Mouse (Mus musculus) forebrain, embryonic 11.5 days (tissue): ENCODE measurements around the gene Tcirg1. TPM values are rescaled to one million over a fixed set of nuclear protein-coding genes. Genes with fewer than 3 reads are reported as not detected.

Experiments
- ATAC-seq: fragments of 200-750 bp; cut with Nextera tagmentation; replicated peaks from 2 replicates; pipeline ENCODE4 v1.8.0; 2017; ENCODE audit warnings: moderate TSS enrichment; ENCODE audit not compliant: low FRiP score
- DNase-seq: peaks from one replicate; pipeline ENCODE4 v3.0.0-alpha.2; 2017; ENCODE audit warnings: low spot score
- H3K27ac ChIP-seq: fragments of 300-500 bp; sonication (generic); 2 replicates; pipeline ENCODE4 v1.5.1; 2014; ENCODE audit warnings: low read depth, low read length
- H3K27me3 ChIP-seq: fragments of 300-500 bp; sonication (generic); 2 replicates; pipeline ENCODE4 v1.6.1; 2014; ENCODE audit warnings: mild to moderate bottlenecking, low read length, mixed read lengths; ENCODE audit not compliant: control insufficient read depth, insufficient read depth
- H3K36me3 ChIP-seq: fragments of 300-500 bp; sonication (generic); 2 replicates; pipeline ENCODE4 v1.6.1; 2014; ENCODE audit warnings: mild to moderate bottlenecking, low read length, moderate library complexity, mixed read lengths; ENCODE audit not compliant: control insufficient read depth, insufficient read depth
- H3K4me1 ChIP-seq: fragments of 300-500 bp; sonication (generic); replicated peaks from 2 replicates; pipeline ENCODE4 v1.6.1; 2014; ENCODE audit warnings: low read length, mixed read lengths; ENCODE audit not compliant: control insufficient read depth, insufficient read depth
- H3K4me2 ChIP-seq: fragments of 300-500 bp; sonication (generic); 2 replicates; pipeline ENCODE4 v1.6.1; 2014; ENCODE audit warnings: low read depth, mild to moderate bottlenecking, low read length, moderate library complexity, mixed read lengths; ENCODE audit not compliant: severe bottlenecking
- H3K4me3 ChIP-seq: fragments of 300-500 bp; sonication (generic); 2 replicates; pipeline ENCODE4 v1.5.1; 2014; ENCODE audit warnings: low read depth, low read length
- H3K9ac ChIP-seq: fragments of 300-500 bp; sonication (generic); 2 replicates; pipeline ENCODE4 v1.6.1; 2014; ENCODE audit warnings: low read length
- H3K9me3 ChIP-seq: fragments of 300-500 bp; sonication (generic); 2 replicates; pipeline ENCODE4 v1.6.1; 2016; ENCODE audit warnings: low read length, mixed read lengths; ENCODE audit not compliant: control insufficient read depth
- WGBS: fragments of 180-500 bp; shearing (Covaris S2); extraction: QIAGEN DNeasy Blood & Tissue Kit; methylation state at CpG from one replicate; pipeline ENCODE4 v1.1.7; 2014; 5-methylcytosine and 5-hydroxymethylcytosine counted together
- polyA plus RNA-seq: library from polyadenylated mRNA; unstranded; fragments of >200 nt; fragmentation: Nextera tagmentation; extraction: Ambion mirVana; gene quantifications from 2 replicates; pipeline ENCODE4 v1.2.1, GENCODE M21; 2014

Tcirg1 gene
- polyA plus RNA-seq, 1 experiment from 2014 or later = 11.4 TPM

DNA sequence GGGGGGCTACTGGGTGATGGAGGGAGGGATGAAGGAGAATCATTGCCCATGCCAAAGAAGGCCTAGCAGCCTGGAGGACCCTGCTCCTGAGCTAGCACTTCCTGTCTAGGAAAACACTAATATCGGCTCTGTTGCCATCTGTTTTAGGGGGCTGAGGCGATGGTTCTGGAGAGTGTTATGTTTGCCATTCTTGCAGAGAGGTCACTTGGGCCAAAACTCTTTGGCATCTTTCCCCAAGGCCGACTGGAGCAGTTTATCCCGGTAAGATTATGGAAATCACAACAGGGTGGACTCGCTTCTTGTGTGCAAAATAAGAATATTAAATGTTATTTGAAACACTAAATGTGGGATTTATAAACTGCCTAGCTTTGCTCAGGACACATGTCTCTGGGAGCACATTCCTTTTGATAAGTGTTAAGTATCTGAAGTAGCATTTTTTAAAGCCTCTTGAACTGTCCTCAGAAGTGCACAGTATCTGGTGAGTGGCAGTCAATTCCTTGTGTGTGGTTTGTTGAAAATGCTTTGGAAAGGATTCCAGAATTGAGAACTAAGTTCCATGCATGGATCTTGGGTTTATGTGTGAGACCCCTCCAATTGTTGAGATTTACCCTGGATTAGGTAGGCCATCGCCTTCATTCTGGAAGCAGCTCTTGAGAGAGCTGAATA, 22.5 kb downstream of the Tcirg1 start:
- no peaks in the 10 kb centered on the region; the same call in 1 of the 2 replicates for H3K36me3 ChIP-seq
- ATAC-seq (no peak), DNase-seq (no peak)
- no peaks in the 10 kb centered on the region for H3K27me3 ChIP-seq
- no peak overlapping the region for H3K4me2 ChIP-seq
- no peak overlapping the region for H3K4me3 ChIP-seq
- 84% methylated on average over 6 of the region's 6 CpGs for WGBS
- no peak overlapping the region for H3K27ac ChIP-seq
- H3K9me3 ChIP-seq = no peaks in the 10 kb centered on the region
- H3K9ac ChIP-seq = no peak overlapping the region
- H3K4me1 ChIP-seq = no peaks in the 10 kb centered on the region

DNA sequence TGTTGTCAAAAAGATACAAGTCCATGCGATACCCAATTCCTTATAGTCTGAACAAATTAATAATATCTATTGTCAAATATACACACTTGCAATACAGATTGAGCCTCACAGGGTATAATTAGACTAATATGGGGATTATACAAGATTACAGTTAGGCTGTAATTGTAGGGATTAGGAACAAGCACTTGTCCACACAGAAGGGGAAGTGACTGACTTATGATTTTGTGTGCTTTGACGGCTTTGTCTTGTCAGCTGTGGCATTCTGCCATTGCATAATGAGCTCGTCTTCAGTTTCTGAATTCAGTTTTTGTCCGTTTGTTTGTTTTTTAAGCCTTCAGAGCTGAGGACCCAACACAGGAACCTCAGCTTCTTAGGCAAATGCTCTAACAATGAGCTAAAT, 24.7 kb downstream of the Tcirg1 start:
- no peak overlapping the region for H3K27ac ChIP-seq
- ATAC-seq (no peak), DNase-seq (no peak)
- 78% methylated on average over 4 of the region's 4 CpGs for WGBS
- H3K36me3 ChIP-seq = no peaks in the 10 kb centered on the region
- H3K27me3 ChIP-seq = no peaks in the 10 kb centered on the region
- no peaks in the 10 kb centered on the region for H3K9me3 ChIP-seq
- H3K9ac ChIP-seq = no peak overlapping the region
- H3K4me2 ChIP-seq = no peak overlapping the region
- no peak overlapping the region for H3K4me3 ChIP-seq
- H3K4me1 ChIP-seq = no peaks in the 10 kb centered on the region

DNA sequence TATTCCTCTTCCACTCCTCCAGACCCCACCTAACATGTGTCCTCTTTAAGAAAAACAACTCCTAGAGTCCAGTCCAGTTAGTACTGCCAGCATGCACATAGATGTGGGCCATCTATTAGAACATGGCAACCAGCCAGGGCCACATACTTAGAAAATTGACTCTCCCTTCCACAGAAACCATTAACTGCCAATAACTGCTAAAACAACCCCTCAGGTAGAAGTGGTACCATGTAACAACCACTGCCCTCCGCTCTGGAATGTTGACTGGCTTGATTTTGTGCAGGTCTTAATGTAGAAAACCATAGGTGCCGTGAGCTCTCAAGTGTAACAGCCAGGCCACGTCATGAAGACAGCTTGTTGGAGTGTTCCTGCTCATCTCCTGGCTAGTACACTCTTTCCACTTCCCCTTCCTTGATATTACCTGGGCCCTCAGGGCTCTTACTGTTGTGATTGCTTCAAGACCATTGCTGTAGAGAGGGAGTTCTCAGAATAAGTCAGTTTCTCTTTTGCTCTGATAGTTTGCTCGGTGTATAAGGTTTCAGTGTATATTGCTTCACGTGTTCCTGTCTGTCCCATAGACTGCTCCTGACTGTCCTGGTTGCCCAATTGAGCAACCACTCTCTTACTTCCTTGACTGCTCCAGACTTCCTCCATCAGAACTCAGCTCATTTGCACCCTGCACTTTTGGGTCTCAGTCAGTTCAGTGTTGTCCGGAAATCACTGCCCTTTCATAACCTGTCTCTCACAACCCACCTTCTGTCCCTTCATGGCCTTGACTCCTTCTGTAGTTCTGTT, 26.7 kb downstream of the Tcirg1 start:
- no peak overlapping the region for H3K4me3 ChIP-seq
- H3K36me3 ChIP-seq = no peaks in the 10 kb centered on the region
- no peaks in the 10 kb centered on the region for H3K27me3 ChIP-seq
- no peak overlapping the region for H3K9ac ChIP-seq
- no peaks in the 10 kb centered on the region for H3K4me1 ChIP-seq
- 93% methylated on average over 6 of the region's 6 CpGs for WGBS
- ATAC-seq (no peak), DNase-seq (no peak)
- no peaks in the 10 kb centered on the region for H3K9me3 ChIP-seq
- no peak overlapping the region for H3K4me2 ChIP-seq
- no peak overlapping the region for H3K27ac ChIP-seq

DNA sequence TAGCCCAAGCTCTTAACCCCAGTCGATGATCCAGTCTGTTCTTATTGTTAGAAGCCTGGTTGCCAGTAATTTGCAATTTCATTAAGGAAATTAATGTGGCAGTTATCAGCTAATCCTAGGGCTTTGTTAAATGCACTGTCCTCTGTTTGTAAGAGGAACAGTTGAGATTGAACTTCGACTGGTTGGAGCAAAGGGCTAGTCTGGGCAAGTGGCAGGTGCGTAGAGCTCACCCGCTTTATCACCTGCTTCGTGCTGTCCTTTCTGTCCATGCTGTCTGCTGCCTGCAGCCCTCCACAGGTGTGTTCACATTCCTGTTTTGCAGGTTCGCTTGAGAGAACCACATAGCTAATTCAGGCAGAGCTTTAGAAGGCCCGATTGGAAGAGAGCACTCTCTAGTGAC, 31.9 kb downstream of the Tcirg1 start:
- H3K4me1 ChIP-seq = no peaks in the 10 kb centered on the region
- no peaks in the 10 kb centered on the region for H3K36me3 ChIP-seq
- H3K9me3 ChIP-seq = no peaks in the 10 kb centered on the region
- H3K27me3 ChIP-seq = no peaks in the 10 kb centered on the region
- H3K4me2 ChIP-seq = no peak overlapping the region
- WGBS = 89% methylated on average over 7 of the region's 7 CpGs
- H3K9ac ChIP-seq = no peak overlapping the region
- ATAC-seq = no peak
- H3K4me3 ChIP-seq = no peak overlapping the region
- no peak overlapping the region for H3K27ac ChIP-seq
- DNase-seq = no peak

DNA sequence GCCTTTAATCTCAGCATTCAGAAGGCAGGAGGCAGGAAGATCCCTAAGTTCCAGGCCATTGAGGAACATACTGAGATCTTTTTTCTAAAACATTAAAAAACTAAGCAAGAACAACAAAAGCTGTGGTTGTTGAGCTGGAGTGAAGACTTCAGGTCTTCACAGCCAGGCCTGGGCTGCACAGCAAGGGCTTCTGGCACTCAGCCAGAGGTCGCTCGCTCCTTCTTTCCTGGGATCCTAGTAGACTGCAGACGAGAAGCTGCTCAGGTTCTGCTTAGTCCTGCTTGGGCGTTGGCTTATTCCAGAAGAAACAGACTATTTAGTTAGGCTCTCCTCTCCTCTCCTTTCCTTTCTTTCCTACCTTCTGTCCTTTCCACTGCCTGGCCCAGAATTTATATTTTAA, 34.6 kb downstream of the Tcirg1 start:
- Histone ChIP-seq H3K4me3 (no peak overlapping the region), H3K4me2 (no peak overlapping the region), H3K27me3 (no peaks in the 10 kb centered on the region), H3K36me3 (no peaks in the 10 kb centered on the region), H3K9me3 (no peaks in the 10 kb centered on the region), H3K9ac (no peak overlapping the region), H3K27ac (no peak overlapping the region), H3K4me1 (no peaks in the 10 kb centered on the region)
- 82% methylated on average over 4 of the region's 4 CpGs for WGBS
- ATAC-seq (no peak), DNase-seq (no peak)

DNA sequence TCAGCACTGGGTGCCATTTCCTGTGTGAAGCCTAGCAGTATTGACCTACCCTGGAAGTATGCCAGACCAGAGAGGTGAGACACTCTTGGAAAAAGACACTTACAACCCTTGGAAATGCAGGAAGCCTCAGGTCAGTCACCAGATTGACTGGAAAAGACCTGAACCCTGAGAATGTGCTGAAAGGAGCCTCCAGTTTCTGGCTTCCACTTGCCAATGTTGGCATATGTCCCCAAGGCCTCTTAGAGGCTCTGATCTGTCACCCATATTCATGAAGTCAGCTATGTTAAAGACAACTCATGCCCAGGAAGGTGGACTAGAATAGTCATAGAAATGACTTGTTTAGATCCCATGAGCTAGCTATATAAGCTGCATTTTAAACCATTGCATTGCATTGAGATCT, 35.5 kb downstream of the Tcirg1 start:
- no peak overlapping the region for H3K4me2 ChIP-seq
- no peak overlapping the region for H3K27ac ChIP-seq
- no peaks in the 10 kb centered on the region for H3K9me3 ChIP-seq
- no peak for DNase-seq
- no peaks in the 10 kb centered on the region for H3K27me3 ChIP-seq
- H3K4me3 ChIP-seq = no peak overlapping the region
- no peak overlapping the region for H3K9ac ChIP-seq
- H3K36me3 ChIP-seq = no peaks in the 10 kb centered on the region
- ATAC-seq = no peak
- no peaks in the 10 kb centered on the region for H3K4me1 ChIP-seq

DNA sequence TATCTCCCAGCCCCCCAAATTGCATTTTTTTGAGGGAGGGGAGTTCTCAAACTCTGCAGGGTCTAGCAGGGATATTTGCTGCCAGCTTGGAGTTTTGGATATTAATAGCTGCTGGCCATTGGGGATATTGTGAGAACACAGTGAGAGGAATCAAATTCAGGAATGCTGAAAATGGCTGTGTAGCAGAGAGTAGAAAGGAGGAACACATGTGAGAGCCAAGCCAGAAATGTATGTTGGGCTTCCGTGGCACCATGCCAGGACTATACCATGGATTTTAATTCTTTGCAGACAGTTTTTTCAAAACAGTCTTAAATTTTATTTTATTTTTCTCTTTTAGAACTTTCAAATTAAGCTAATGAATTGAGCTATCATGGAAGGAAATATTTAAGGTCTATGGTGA, 38.6 kb downstream of the Tcirg1 start:
- Histone ChIP-seq H3K4me3 (no peak overlapping the region), H3K27ac (no peak overlapping the region), H3K4me2 (no peak overlapping the region), H3K4me1 (no peaks in the 10 kb centered on the region), H3K9me3 (no peaks in the 10 kb centered on the region), H3K27me3 (no peaks in the 10 kb centered on the region), H3K9ac (no peak overlapping the region), H3K36me3 (no peaks in the 10 kb centered on the region; the same call in 1 of the 2 replicates)
- ATAC-seq (no peak), DNase-seq (no peak)
- 98% methylated on average over 1 of the region's 1 CpGs for WGBS

DNA sequence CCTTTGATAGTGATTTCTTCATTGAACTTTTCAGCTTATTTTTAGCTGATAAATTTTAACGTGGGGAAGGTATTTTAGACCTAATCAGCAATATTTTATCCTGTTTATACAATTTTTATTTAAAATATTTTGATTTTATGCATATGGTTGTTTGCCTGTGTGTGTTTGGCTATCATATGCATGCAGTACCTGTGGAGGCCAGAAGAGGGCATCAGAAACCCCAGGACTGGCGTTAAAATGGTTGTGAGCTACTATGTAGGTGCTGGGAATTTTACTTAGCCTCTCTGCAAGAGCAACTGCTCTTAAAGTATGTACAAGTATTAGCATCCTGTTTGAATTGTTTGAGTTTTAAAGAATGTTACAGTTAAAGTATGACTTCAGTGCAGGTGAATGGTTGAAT, 42.0 kb downstream of the Tcirg1 start:
- Histone ChIP-seq H3K9ac (no peak overlapping the region), H3K27me3 (no peaks in the 10 kb centered on the region), H3K4me2 (no peak overlapping the region), H3K27ac (no peak overlapping the region), H3K4me1 (no peaks in the 10 kb centered on the region), H3K4me3 (no peak overlapping the region), H3K36me3 (no peaks in the 10 kb centered on the region; the same call in 1 of the 2 replicates), H3K9me3 (no peaks in the 10 kb centered on the region; the same call in 1 of the 2 replicates)
- 88% methylated on average over 2 of the region's 2 CpGs for WGBS
- DNase-seq (no peak), ATAC-seq (no peak)

DNA sequence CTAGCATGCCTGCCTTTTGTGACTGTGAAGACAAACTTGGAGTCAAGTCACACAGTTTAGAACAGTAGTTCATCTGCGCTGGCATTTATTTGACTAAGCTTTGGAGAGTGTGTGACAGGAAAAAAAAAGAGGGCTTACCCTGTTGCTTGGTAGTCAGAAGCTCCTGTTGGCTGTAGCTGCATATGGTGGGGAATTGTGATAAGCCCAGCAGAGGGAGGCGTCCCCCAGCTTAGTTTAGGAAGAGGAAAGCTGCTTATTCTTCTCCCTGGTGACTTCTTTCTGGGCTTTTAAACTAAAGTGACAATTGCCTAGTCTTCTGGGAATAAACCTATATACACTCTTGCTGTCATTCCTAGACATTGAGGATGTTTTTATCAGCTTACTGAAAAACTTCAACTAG, 44.2 kb downstream of the Tcirg1 start:
- DNase-seq (no peak), ATAC-seq (no peak)
- 86% methylated on average over 2 of the region's 2 CpGs for whole genome bisulfite sequencing
- H3K27ac ChIP-seq = no peak overlapping the region
- no peaks in the 10 kb centered on the region; the same call in 1 of the 2 replicates for H3K36me3 ChIP-seq
- no peak overlapping the region for H3K4me3 ChIP-seq
- no peaks in the 10 kb centered on the region; the same call in 1 of the 2 replicates for H3K9me3 ChIP-seq
- no peak overlapping the region for H3K4me2 ChIP-seq
- no peaks in the 10 kb centered on the region for H3K27me3 ChIP-seq
- no peaks in the 10 kb centered on the region for H3K4me1 ChIP-seq
- no peak overlapping the region for H3K9ac ChIP-seq
